In the genomic region with DNA sequence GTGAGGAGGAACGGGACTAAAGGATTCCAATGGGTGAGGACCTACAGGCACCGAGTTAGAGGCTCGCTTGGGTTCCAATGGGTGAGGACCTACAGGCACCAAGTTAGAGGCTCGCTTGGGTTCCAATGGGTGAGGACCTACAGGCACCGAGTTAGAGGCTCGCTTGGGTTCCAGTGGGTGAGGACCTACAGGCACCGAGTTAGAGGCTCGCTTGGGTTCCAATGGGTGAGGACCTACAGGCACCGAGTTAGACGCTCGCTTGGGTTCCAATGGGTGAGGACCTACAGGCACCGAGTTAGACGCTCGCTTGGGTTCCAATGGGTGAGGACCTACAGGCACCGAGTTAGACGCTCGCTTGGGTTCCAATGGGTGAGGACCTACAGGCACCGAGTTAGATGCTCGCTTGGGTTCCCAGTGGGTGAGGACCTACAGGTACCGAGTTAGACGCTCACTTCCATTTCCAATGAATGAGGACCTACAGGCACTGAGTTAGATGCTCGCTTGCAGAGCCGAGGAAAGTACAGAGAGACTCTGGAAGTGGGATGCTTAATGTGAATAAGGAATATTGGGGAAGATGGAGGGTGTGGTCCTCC, we compare ENCODE assay signal across 41 mouse cellular contexts. TPM values are rescaled to one million over a fixed set of nuclear protein-coding genes. Genes with fewer than 3 reads are reported as not detected.
"Had no signal": no experiment of that assay in that cellular context is flagged by ENCODE, and none has a peak within 500 bp of the region (broad histone marks: within the 10 kb centered on the region; RNA-seq: fewer than 3 reads in every experiment).

No protein-coding gene starts in this region.

RNA-seq across cellular contexts. Expression of a gene that starts 1.2 kb away (rescaled TPM):
- total RNA-seq: heart, postnatal 10 days; heart, postnatal 14 days; heart, postnatal 25 days; heart, postnatal 36 days; heart, postnatal 4 days; hematopoietic stem cell, adult 5-6 weeks; hindbrain, postnatal 0 days; layer of hippocampus, adult 18-20 months; layer of hippocampus, adult 2 months; layer of hippocampus, adult 8-10 months; layer of hippocampus, postnatal 10 days; layer of hippocampus, postnatal 14 days; layer of hippocampus, postnatal 25 days; layer of hippocampus, postnatal 36 days; left cerebral cortex, adult 18-20 months; left cerebral cortex, adult 2 months had no signal
- polyA plus RNA-seq: heart, embryonic 11.5 days; heart, embryonic 12.5 days; heart, embryonic 13.5 days; heart, embryonic 14.5 days; heart, embryonic 15.5 days; heart, embryonic 16.5 days; heart, postnatal 0 days; hindbrain, embryonic 10.5 days; hindbrain, embryonic 11.5 days; hindbrain, embryonic 12.5 days; hindbrain, embryonic 13.5 days; hindbrain, embryonic 14.5 days; hindbrain, embryonic 15.5 days; hindbrain, embryonic 16.5 days; hindbrain, postnatal 0 days; inflammation-experienced regulatory T-cells, adult 6 months; intestine, embryonic 14.5 days; intestine, embryonic 15.5 days; intestine, embryonic 16.5 days; intestine, postnatal 0 days; kidney, adult 2 months; kidney, embryonic 14.5 days; kidney, embryonic 15.5 days; kidney, embryonic 16.5 days; kidney, postnatal 0 days; large intestine, adult 2 months had no signal

RNA-seq across cellular contexts. Expression of a gene that starts 18.0 kb away (rescaled TPM):
- total RNA-seq: heart, postnatal 10 days; heart, postnatal 14 days; heart, postnatal 25 days; heart, postnatal 36 days; heart, postnatal 4 days; hematopoietic stem cell, adult 5-6 weeks; hindbrain, postnatal 0 days; layer of hippocampus, adult 18-20 months; layer of hippocampus, adult 2 months; layer of hippocampus, adult 8-10 months; layer of hippocampus, postnatal 10 days; layer of hippocampus, postnatal 14 days; layer of hippocampus, postnatal 25 days; layer of hippocampus, postnatal 36 days; left cerebral cortex, adult 18-20 months; left cerebral cortex, adult 2 months had no signal
- polyA plus RNA-seq: heart, embryonic 11.5 days; heart, embryonic 12.5 days; heart, embryonic 13.5 days; heart, embryonic 14.5 days; heart, embryonic 15.5 days; heart, embryonic 16.5 days; heart, postnatal 0 days; hindbrain, embryonic 10.5 days; hindbrain, embryonic 11.5 days; hindbrain, embryonic 12.5 days; hindbrain, embryonic 13.5 days; hindbrain, embryonic 14.5 days; hindbrain, embryonic 15.5 days; hindbrain, embryonic 16.5 days; hindbrain, postnatal 0 days; inflammation-experienced regulatory T-cells, adult 6 months; intestine, embryonic 14.5 days; intestine, embryonic 15.5 days; intestine, embryonic 16.5 days; intestine, postnatal 0 days; kidney, adult 2 months; large intestine, adult 2 months had no signal

RNA-seq across cellular contexts. Expression of a gene that starts 29.4 kb away (rescaled TPM):
- total RNA-seq: heart, postnatal 36 days had no signal
- polyA plus RNA-seq: inflammation-experienced regulatory T-cells, adult 6 months had no signal

RNA-seq across cellular contexts. Expression of a gene that starts 31.4 kb away (rescaled TPM):
- total RNA-seq: heart, postnatal 10 days; heart, postnatal 14 days; heart, postnatal 25 days; heart, postnatal 36 days; heart, postnatal 4 days; hematopoietic stem cell, adult 5-6 weeks; hindbrain, postnatal 0 days; layer of hippocampus, adult 18-20 months; layer of hippocampus, adult 2 months; layer of hippocampus, adult 8-10 months; layer of hippocampus, postnatal 10 days; layer of hippocampus, postnatal 14 days; layer of hippocampus, postnatal 25 days; layer of hippocampus, postnatal 36 days; left cerebral cortex, adult 18-20 months; left cerebral cortex, adult 2 months had no signal
- polyA plus RNA-seq: heart, embryonic 11.5 days; heart, embryonic 12.5 days; heart, embryonic 13.5 days; heart, embryonic 15.5 days; heart, postnatal 0 days; hindbrain, embryonic 10.5 days; hindbrain, embryonic 11.5 days; hindbrain, embryonic 12.5 days; hindbrain, embryonic 13.5 days; hindbrain, embryonic 14.5 days; hindbrain, embryonic 15.5 days; hindbrain, embryonic 16.5 days; hindbrain, postnatal 0 days; inflammation-experienced regulatory T-cells, adult 6 months; kidney, adult 2 months had no signal
